Mouse (Mus musculus): ENCODE results near the gene Mmp2.
"Not testable (repeated sequence)": the region's sequence is repeated elsewhere in the genome, so short reads cannot be mapped to it uniquely, and the experiment has no call there.

The Mmp2 gene

GRCm38 (mm10) chr8:92838616-92839015 lies 11.5 kb downstream of the Mmp2 start:
- DNase-seq (ENCODE audit: low read depth, low spot score) = no peak

GRCm38 (mm10) chr8:92839161-92839560 lies 12.1 kb downstream of the Mmp2 start:
- DNase-seq (ENCODE audit: low read depth, low spot score) = no peak

GRCm38 (mm10) chr8:92839876-92840275 lies 12.8 kb downstream of the Mmp2 start:
- DNase-seq (ENCODE audit: low read depth, low spot score) = no peak

GRCm38 (mm10) chr8:92846684-92847083 lies 19.6 kb downstream of the Mmp2 start:
- no peak for DNase-seq (ENCODE audit: low read depth, low spot score)

GRCm38 (mm10) chr8:92847299-92847698 lies 20.2 kb downstream of the Mmp2 start:
- DNase-seq (ENCODE audit: low read depth, low spot score) = no peak

GRCm38 (mm10) chr8:92849261-92849660 lies 22.2 kb downstream of the Mmp2 start:
- no peak for DNase-seq (ENCODE audit: low read depth, low spot score)

GRCm38 (mm10) chr8:92850239-92850638 lies 23.1 kb downstream of the Mmp2 start:
- no peak for DNase-seq (ENCODE audit: low read depth, low spot score)

GRCm38 (mm10) chr8:92851381-92851780 lies 24.3 kb downstream of the Mmp2 start:
- no peak for DNase-seq (ENCODE audit: low read depth, low spot score)

GRCm38 (mm10) chr8:92853188-92853983 lies 26.3 kb downstream of the Mmp2 start:
- no peak for DNase-seq (ENCODE audit: low read depth, low spot score)

- no peak for DNase-seq (ENCODE audit: low read depth, low spot score)
These were observed 27.6 kb downstream of the Mmp2 start for GRCm38 (mm10) chr8:92854673-92855072.

GRCm38 (mm10) chr8:92855171-92855894 lies 28.2 kb downstream of the Mmp2 start, which contains the start of gene Lpcat2:
Gene Lpcat2 (plus strand): TSS chr8:92855339.
- no peak for DNase-seq (ENCODE audit: low read depth, low spot score)

GRCm38 (mm10) chr8:92856273-92856986 lies 29.3 kb downstream of the Mmp2 start:
- DNase-seq (ENCODE audit: low read depth, low spot score) = no peak

- DNase-seq (ENCODE audit: low read depth, low spot score) = no peak
These were observed 31.5 kb downstream of the Mmp2 start for GRCm38 (mm10) chr8:92858475-92859182.

- no peak for DNase-seq (ENCODE audit: low read depth, low spot score)
These were observed 34.9 kb downstream of the Mmp2 start for GRCm38 (mm10) chr8:92861977-92862376.

GRCm38 (mm10) chr8:92870281-92870680 lies 43.2 kb downstream of the Mmp2 start:
- no peak for DNase-seq (ENCODE audit: low read depth, low spot score)

- no peak for DNase-seq (ENCODE audit: low read depth, low spot score)
These were observed 45.1 kb downstream of the Mmp2 start for GRCm38 (mm10) chr8:92872063-92872759.

GRCm38 (mm10) chr8:92875795-92876194 lies 48.7 kb downstream of the Mmp2 start:
- DNase-seq (ENCODE audit: low read depth, low spot score) = no peak

GRCm38 (mm10) chr8:92881247-92881646 lies 54.2 kb downstream of the Mmp2 start:
- DNase-seq (ENCODE audit: low read depth, low spot score) = no peak

GRCm38 (mm10) chr8:92883771-92884170 lies 56.7 kb downstream of the Mmp2 start:
- no peak for DNase-seq (ENCODE audit: low read depth, low spot score)

GRCm38 (mm10) chr8:92892216-92892615 lies 65.1 kb downstream of the Mmp2 start:
- not testable (repeated sequence) for DNase-seq (ENCODE audit: low read depth, low spot score)

GRCm38 (mm10) chr8:92893870-92894269 lies 66.8 kb downstream of the Mmp2 start:
- DNase-seq (ENCODE audit: low read depth, low spot score) = no peak

Data from A20 (cell line).